Mouse (Mus musculus) forebrain, embryonic 16.5 days (tissue): ENCODE measurements at regions not wholly inside any gene's neighbourhood (a gene's known extent, or its start where the extent isn't known, plus 50 kb on each side); places are given as distances from the start of the nearest gene placed in this dataset.

ENCODE experiments used
- ATAC-seq: fragments of 200-750 bp; cut with Nextera tagmentation; 2 replicates; pipeline ENCODE4 v1.8.0; 2017; ENCODE audit warnings: mild to moderate bottlenecking, moderate library complexity
- H3K27ac ChIP-seq: fragments of 300-500 bp; sonication (generic); 2 replicates; pipeline ENCODE4 v1.5.1; 2014; ENCODE audit warnings: low read length, control low read depth
- H3K27me3 ChIP-seq: fragments of 300-500 bp; sonication (generic); replicated peaks from 2 replicates; pipeline ENCODE4 v1.6.1; 2014; ENCODE audit warnings: low read length; ENCODE audit not compliant: control insufficient read depth, insufficient read depth
- H3K36me3 ChIP-seq: fragments of 300-500 bp; sonication (generic); 2 replicates; pipeline ENCODE4 v1.6.1; 2014; ENCODE audit not compliant: control insufficient read depth, insufficient read depth
- H3K4me1 ChIP-seq: fragments of 300-500 bp; sonication (generic); replicated peaks from 2 replicates; pipeline ENCODE4 v1.6.1; 2014; ENCODE audit warnings: low read length; ENCODE audit not compliant: control insufficient read depth, insufficient read depth
- H3K4me2 ChIP-seq: fragments of 300-500 bp; sonication (generic); 2 replicates; pipeline ENCODE4 v1.6.1; 2014; ENCODE audit warnings: mild to moderate bottlenecking, low read length, control low read depth
- H3K4me3 ChIP-seq: fragments of 300-500 bp; sonication (generic); replicated peaks from 2 replicates; pipeline ENCODE4 v1.5.1; 2014; ENCODE audit warnings: mild to moderate bottlenecking, low read length, control low read depth
- H3K9ac ChIP-seq: fragments of 300-500 bp; sonication (generic); replicated peaks from 2 replicates; pipeline ENCODE4 v1.6.1; 2014; ENCODE audit warnings: low read depth, low read length, control low read depth
- H3K9me3 ChIP-seq: fragments of 300-500 bp; sonication (generic); 2 replicates; pipeline ENCODE4 v1.6.1; 2016; ENCODE audit warnings: low read length; ENCODE audit not compliant: control insufficient read depth
- WGBS: fragments of 180-500 bp; shearing (Covaris S2); extraction: QIAGEN DNeasy Blood & Tissue Kit; methylation state at CpG from one replicate; pipeline ENCODE4 v1.1.7; 2014; 5-methylcytosine and 5-hydroxymethylcytosine counted together

DNA sequence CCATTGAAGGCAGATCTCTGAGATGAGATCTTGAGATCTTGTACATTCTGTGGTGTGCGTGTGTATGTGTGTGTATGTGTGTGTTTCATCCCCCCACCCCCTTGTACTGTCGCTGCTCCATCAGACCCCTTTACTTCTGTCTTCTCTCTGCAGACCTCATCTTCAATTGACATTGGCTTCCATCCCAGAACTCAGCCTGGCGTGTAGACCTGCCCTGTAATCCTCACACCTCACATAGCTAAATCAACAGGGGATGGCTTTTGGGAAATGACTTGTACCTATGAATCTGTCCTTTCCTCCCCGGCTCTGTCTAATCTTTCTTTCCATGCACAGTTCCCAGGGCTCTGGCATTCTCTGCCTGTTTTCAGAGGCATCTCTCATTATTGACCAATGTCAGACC, 1227.5 kb upstream of the A1bg start:
- no peak overlapping the region for H3K4me2 ChIP-seq
- H3K9ac ChIP-seq: no peak overlapping the region
- H3K9me3 ChIP-seq: no peaks in the 10 kb centered on the region
- no peaks in the 10 kb centered on the region for H3K27me3 ChIP-seq
- WGBS: 81% methylated on average over 4 of the region's 4 CpGs
- H3K4me3 ChIP-seq: no peak overlapping the region
- H3K4me1 ChIP-seq: peaks cover 6% of the 10 kb centered on the region
- H3K27ac ChIP-seq: no peak overlapping the region
- H3K36me3 ChIP-seq: no peaks in the 10 kb centered on the region
- no peak for ATAC-seq

DNA sequence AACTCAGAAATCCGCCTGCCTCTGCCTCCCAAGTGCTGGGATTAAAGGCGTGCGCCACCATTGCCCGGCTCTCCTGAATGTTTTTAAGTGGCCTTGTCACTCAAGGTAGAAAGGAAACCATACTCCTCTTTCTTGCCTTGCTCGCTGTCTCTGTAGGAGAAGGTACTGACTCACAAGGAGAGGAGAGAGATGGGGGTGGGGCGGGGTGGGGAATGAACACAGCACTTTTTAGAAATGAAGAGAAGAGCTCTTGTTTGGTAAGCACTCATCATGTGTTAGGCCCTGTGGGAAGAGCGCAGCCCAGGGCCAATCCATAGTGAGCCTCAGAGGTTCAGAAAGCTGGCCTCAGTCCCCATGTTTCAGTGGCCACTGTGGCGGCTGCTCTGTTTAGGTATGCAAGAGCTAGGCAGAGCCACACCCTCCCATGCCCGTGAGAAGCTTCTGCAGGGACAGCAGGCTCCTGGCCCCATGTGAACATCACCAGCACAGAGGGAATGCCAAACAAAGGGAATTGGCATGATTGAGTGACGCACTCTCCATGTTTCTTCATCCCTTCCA, 1225.9 kb upstream of the A1bg start:
- no peak overlapping the region for H3K27ac ChIP-seq
- H3K9ac ChIP-seq: no peak overlapping the region
- 0 out of 2 replicates have a peak, but pooled peaks have one; percentile 18 for ATAC-seq
- H3K4me2 ChIP-seq: no peak overlapping the region
- H3K4me1 ChIP-seq: peaks cover 6% of the 10 kb centered on the region
- no peak overlapping the region for H3K4me3 ChIP-seq
- H3K9me3 ChIP-seq: no peaks in the 10 kb centered on the region
- no peaks in the 10 kb centered on the region for H3K27me3 ChIP-seq
- H3K36me3 ChIP-seq: no peaks in the 10 kb centered on the region
- WGBS: 88% methylated on average over 9 of the region's 10 CpGs

DNA sequence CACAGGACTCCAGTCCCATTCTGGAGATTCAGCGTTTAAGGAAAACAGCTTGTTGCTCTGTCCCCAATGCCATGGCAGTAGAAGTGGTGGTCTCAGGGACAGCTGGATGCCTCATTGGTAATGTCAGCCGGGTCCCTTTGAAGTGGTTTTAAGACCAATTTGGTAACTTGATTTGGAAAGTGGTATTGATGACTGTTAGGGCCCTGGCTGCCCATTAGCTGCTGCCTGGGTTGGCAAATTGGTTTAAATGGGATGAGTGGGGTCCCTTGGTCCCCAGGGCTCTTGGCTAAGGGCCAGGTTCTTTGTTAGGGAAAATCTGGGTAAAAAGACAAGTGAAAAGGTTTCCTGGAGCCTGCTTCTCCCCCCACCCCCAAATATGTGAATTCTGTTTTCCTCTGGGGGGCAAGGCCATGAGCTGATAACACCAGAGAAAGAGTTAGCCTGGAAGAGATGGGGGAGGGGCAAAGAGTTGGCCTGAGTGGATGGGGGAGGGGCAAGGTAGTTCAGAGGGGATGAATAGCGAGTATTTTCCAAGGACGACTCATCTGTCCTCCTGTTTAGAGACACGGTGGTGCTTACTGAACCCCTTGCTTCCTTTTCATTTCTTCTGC, 1224.6 kb upstream of the A1bg start:
- Histone ChIP-seq H3K27me3 (no peaks in the 10 kb centered on the region), H3K9ac (no peak overlapping the region), H3K4me2 (no peak overlapping the region), H3K27ac (no peak overlapping the region), H3K9me3 (no peaks in the 10 kb centered on the region), H3K4me3 (no peak overlapping the region), H3K4me1 (peaks cover 6% of the 10 kb centered on the region), H3K36me3 (no peaks in the 10 kb centered on the region)
- 8% methylated on average over 5 of the region's 5 CpGs for WGBS
- no peak for ATAC-seq

DNA sequence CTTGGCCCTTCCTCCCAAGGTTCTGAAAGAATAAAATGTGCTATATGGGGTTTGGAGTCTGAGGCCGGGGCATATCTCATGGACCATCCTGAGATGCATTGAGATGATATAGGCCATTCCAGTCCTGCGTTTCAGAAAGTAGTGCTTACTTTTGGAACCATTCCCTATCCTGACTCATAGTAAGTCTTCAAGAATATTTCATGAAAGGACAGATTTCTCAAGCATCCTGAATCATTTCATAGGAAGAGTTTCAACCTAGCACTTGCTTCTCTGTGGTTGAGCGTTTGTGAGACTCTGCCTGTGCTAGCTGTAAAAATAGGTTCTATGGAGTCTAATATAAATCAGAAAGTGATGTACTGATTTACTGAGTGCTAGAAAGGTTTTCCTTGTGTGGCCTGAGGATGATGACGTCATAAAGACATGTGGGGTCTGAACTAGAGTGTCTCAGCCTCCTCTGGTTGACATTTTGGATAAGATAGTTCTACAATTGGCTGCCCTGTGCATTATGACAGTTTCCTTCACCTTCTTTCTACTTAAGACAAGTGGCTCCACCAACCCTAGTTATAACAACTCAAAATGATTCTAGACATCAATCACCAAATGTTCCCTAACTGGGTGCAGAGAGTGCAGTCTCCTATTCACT, 1223.0 kb upstream of the A1bg start:
- no peak for ATAC-seq
- H3K4me3 ChIP-seq: no peak overlapping the region
- no peak overlapping the region for H3K9ac ChIP-seq
- WGBS: 94% methylated on average over 4 of the region's 4 CpGs
- peaks cover 6% of the 10 kb centered on the region for H3K4me1 ChIP-seq
- H3K27me3 ChIP-seq: no peaks in the 10 kb centered on the region
- H3K9me3 ChIP-seq: no peaks in the 10 kb centered on the region
- H3K27ac ChIP-seq: no peak overlapping the region
- no peak overlapping the region for H3K4me2 ChIP-seq
- H3K36me3 ChIP-seq: no peaks in the 10 kb centered on the region

DNA sequence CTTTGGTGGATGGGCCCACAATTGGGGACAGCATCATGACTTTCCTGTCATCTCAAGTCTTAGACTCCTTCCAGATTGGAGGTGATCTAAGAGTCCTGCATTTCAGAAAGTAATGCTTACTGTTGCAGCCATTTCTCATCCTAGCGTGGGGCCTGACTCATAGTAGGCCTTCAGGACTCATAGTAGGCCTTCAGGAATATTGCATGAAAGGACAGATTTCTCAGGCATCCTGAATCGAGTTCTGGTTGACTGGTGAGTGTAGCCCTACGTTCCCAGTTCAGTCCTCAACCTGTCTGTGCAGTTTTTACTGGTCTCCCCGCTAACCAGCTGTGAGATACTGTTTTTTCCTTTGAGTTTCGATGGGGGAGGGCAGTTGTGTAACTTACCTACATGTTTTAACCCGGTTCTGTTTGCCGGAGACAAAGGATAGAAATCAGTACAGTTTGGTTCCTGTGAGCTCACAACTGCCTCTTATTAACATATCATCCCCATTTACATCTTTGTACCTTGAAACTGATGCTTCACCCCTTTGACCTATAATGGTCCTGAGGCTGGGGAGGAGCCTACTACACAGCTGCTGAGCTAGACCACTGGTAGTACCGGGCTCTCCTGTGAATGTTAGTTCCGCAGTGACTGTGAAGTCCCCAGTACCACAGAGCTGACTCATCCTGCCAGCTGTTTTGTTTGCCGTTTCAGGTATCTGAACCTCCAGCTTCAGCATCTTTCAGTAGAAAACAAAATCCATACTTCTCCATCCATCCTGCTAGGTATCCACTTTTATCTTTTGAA, 1222.2 kb upstream of the A1bg start:
- ATAC-seq: no peak
- H3K4me1 ChIP-seq: peaks cover 6% of the 10 kb centered on the region
- WGBS: 94% methylated on average over 10 of the region's 10 CpGs
- no peak overlapping the region for H3K27ac ChIP-seq
- no peak overlapping the region for H3K4me2 ChIP-seq
- no peaks in the 10 kb centered on the region for H3K36me3 ChIP-seq
- H3K9ac ChIP-seq: no peak overlapping the region
- H3K27me3 ChIP-seq: no peaks in the 10 kb centered on the region
- H3K4me3 ChIP-seq: no peak overlapping the region
- H3K9me3 ChIP-seq: no peaks in the 10 kb centered on the region

DNA sequence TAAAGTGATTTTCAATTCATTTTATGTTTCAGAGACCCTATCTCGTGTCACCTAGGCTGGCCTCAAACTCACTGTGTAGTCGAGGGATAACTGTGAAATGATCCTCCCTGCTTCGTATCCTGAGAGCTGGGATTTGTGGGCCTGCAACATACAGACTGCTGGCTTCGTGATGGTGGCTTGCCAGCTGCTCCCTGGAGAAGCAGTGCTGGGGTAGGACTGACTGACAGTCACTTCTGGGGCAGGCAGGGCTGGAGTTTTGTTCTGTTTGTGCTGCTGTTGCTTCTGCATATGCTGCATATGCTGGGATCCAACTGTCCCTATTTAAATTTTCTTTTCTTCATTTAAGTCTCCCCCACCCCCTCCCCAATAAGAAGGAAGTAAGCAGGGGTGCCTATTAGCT, 1217.0 kb upstream of the A1bg start:
- H3K9ac ChIP-seq: no peak overlapping the region
- no peaks in the 10 kb centered on the region for H3K36me3 ChIP-seq
- WGBS: 67% methylated on average over 4 of the region's 4 CpGs
- no peak overlapping the region for H3K4me2 ChIP-seq
- no peaks in the 10 kb centered on the region for H3K9me3 ChIP-seq
- H3K4me1 ChIP-seq: no peaks in the 10 kb centered on the region
- no peak for ATAC-seq
- no peak overlapping the region for H3K27ac ChIP-seq
- no peaks in the 10 kb centered on the region for H3K27me3 ChIP-seq
- H3K4me3 ChIP-seq: no peak overlapping the region

DNA sequence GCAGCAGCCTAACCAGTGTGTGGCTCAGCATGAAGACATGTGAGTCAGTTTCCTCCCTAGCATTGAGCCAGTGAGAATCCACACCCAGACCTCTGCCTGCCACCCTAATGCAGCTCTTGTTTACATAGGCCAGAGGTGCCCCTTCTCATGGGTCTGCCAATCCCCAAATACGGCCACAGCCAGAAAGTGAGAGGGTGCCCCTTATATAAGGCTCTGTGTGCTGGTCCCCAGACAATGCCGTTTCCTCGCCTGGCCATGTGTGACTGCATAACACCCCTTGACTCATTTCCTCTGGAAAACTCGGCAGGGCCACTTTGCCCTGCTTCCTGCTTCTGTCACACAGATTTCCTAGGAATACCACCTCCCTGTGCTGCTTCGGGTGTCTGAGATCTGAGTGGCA, 1216.4 kb upstream of the A1bg start:
- H3K27me3 ChIP-seq: no peaks in the 10 kb centered on the region
- H3K4me1 ChIP-seq: no peaks in the 10 kb centered on the region
- H3K4me2 ChIP-seq: no peak overlapping the region
- H3K4me3 ChIP-seq: no peak overlapping the region
- H3K36me3 ChIP-seq: no peaks in the 10 kb centered on the region
- no peak overlapping the region for H3K27ac ChIP-seq
- ATAC-seq: no peak
- no peak overlapping the region for H3K9ac ChIP-seq
- WGBS: 67% methylated on average over 5 of the region's 5 CpGs
- H3K9me3 ChIP-seq: no peaks in the 10 kb centered on the region

DNA sequence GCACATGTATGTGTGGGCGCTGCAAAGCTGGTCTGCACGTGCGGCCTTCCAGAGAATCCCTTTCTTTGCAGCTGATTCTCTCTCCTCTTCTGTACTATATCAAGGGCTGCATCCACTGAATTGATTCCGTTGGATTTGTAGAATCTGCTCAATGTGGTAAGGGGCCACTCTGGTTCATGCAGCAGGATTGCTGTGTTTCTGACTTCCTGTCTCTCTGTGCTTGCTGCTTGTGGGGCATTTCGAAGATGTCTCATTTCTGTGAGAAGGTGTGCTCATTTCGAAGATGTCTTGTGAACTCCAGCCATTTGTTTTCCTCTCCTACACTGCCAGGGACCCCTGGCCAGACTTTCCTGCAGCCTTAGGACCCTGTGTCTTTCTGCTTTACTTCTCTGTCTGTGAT, 1215.9 kb upstream of the A1bg start:
- WGBS: 90% methylated on average over 6 of the region's 6 CpGs
- H3K4me3 ChIP-seq: no peak overlapping the region
- no peak overlapping the region for H3K4me2 ChIP-seq
- no peaks in the 10 kb centered on the region for H3K36me3 ChIP-seq
- H3K27ac ChIP-seq: no peak overlapping the region
- H3K9ac ChIP-seq: no peak overlapping the region
- no peaks in the 10 kb centered on the region for H3K9me3 ChIP-seq
- H3K27me3 ChIP-seq: no peaks in the 10 kb centered on the region
- no peaks in the 10 kb centered on the region for H3K4me1 ChIP-seq
- no peak for ATAC-seq

DNA sequence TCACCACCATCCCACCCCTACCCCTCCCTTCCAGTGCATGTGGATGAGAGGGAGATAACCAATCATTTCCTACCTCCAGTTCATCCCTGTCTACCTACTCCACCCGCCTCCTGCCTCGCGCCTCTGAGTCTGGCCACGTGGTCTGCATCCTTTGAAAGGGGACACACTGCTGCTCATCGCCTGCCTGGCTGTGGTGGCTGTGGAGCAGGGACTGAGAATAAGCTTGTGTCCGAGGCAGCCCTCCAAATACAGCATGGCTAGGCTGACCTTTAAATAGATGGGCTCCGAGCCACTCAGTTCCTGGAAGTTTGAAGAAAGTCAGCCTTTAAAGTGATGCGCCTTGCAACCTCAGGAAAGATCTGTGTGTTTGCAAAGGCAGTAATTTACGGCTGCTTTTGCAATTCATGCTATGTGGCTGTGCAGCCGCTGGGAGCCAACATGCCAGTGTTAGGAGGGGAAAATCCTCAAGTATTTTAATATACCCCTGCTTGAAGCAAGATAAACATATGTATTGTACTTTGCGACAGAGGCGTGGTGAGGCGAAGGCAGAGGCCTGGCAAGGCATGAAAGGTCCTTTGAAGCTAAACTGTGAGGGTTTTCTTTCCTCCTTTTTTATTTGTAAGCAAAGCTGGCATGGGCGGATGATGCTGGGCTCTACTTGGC, 1214.3 kb upstream of the A1bg start:
- Histone ChIP-seq H3K4me1 (no peaks in the 10 kb centered on the region), H3K4me2 (no peak overlapping the region), H3K9ac (no peak overlapping the region), H3K9me3 (no peaks in the 10 kb centered on the region), H3K27me3 (no peaks in the 10 kb centered on the region), H3K4me3 (no peak overlapping the region), H3K36me3 (no peaks in the 10 kb centered on the region), H3K27ac (no peak overlapping the region)
- peak; percentile 50; the same call in 1 of the 2 replicates for ATAC-seq
- 48% methylated on average over 14 of the region's 14 CpGs for WGBS
